Mouse (Mus musculus) erythroblast, embryonic 14.5 days (primary cell): ENCODE measurements around the gene Myh10. TPM values are rescaled to one million over a fixed set of nuclear protein-coding genes. Genes with fewer than 3 reads are reported as not detected.
"Not testable (repeated sequence)": the region's sequence is repeated elsewhere in the genome, so short reads cannot be mapped to it uniquely, and the experiment has no call there.

Experiments
- H3K27me3 ChIP-seq: 2 replicates; pipeline ENCODE4 v1.6.1; 2012; ENCODE audit warnings: inconsistent platforms; ENCODE audit not compliant: control insufficient read depth
- H3K36me3 ChIP-seq: 2 replicates; pipeline ENCODE4 v1.6.1; 2012; ENCODE audit warnings: mild to moderate bottlenecking, inconsistent platforms; ENCODE audit not compliant: control insufficient read depth
- H3K4me1 ChIP-seq: 2 replicates; pipeline ENCODE4 v1.6.1; 2012; ENCODE audit warnings: inconsistent platforms; ENCODE audit not compliant: control insufficient read depth
- H3K4me3 ChIP-seq: replicated peaks from 2 replicates; pipeline ENCODE3; 2012; ENCODE audit warnings: moderate library complexity, mild to moderate bottlenecking, inconsistent platforms
- H3K9me3 ChIP-seq: 2 replicates; pipeline ENCODE4 v1.6.1; 2012; ENCODE audit warnings: low read length, inconsistent platforms, mixed read lengths; ENCODE audit not compliant: control insufficient read depth
- GATA1 ChIP-seq: IDR thresholded peaks from 2 replicates; pipeline ENCODE4 v1.6.1; 2012; ENCODE audit warnings: low read length, inconsistent platforms, mixed read lengths
- TAL1 ChIP-seq: IDR thresholded peaks from 3 replicates; pipeline ENCODE4 v1.6.1; 2012; ENCODE audit warnings: low read length, inconsistent platforms, mixed read lengths
- polyA plus RNA-seq: library from polyadenylated mRNA; stranded (reverse); fragments of >175 nt; gene quantifications from 2 replicates; pipeline ENCODE4 v1.2.3, GENCODE M21; 2012

Gene Myh10
- polyA plus RNA-seq, 1 experiment: 7.7 TPM

GRCm38 (mm10) chr11:68805148-68805547, 113.8 kb downstream of the Myh10 start:
- Histone ChIP-seq H3K4me1 (no peaks in the 10 kb centered on the region), H3K9me3 (no peaks in the 10 kb centered on the region), H3K36me3 (peaks cover 98% of the 10 kb centered on the region), H3K27me3 (no peaks in the 10 kb centered on the region), H3K4me3 (no peak overlapping the region)
- no peak for TF ChIP-seq TAL1
- no peak for TF ChIP-seq GATA1

GRCm38 (mm10) chr11:68807787-68808186, 116.4 kb downstream of the Myh10 start:
- no peaks in the 10 kb centered on the region for H3K27me3 ChIP-seq
- no peaks in the 10 kb centered on the region for H3K9me3 ChIP-seq
- H3K36me3 ChIP-seq: peaks cover 96% of the 10 kb centered on the region
- H3K4me1 ChIP-seq: no peaks in the 10 kb centered on the region
- TF ChIP-seq TAL1 (no peak), GATA1 (no peak)
- no peak overlapping the region for H3K4me3 ChIP-seq

GRCm38 (mm10) chr11:68811881-68812577, 120.7 kb downstream of the Myh10 start:
- Histone ChIP-seq H3K36me3 (peaks cover 96% of the 10 kb centered on the region), H3K9me3 (no peaks in the 10 kb centered on the region)
- TF ChIP-seq GATA1: no peak
- no peak for TF ChIP-seq TAL1

GRCm38 (mm10) chr11:68818416-68818815, 127.1 kb downstream of the Myh10 start:
- peaks cover 92% of the 10 kb centered on the region for H3K36me3 ChIP-seq
- H3K27me3 ChIP-seq: no peaks in the 10 kb centered on the region
- no peak overlapping the region for H3K4me3 ChIP-seq
- no peaks in the 10 kb centered on the region for H3K9me3 ChIP-seq
- H3K4me1 ChIP-seq: no peaks in the 10 kb centered on the region
- TF ChIP-seq GATA1: no peak
- no peak for TF ChIP-seq TAL1

More at GRCm38 (mm10) chr11:68811881-68812577, 120.7 kb downstream of the Myh10 start:
- no peaks in the 10 kb centered on the region for H3K27me3 ChIP-seq
- H3K4me3 ChIP-seq: no peak overlapping the region
- H3K4me1 ChIP-seq: no peaks in the 10 kb centered on the region

GRCm38 (mm10) chr11:68819226-68819805, 128.0 kb downstream of the Myh10 start:
- Histone ChIP-seq H3K27me3 (no peaks in the 10 kb centered on the region), H3K36me3 (peaks cover 93% of the 10 kb centered on the region), H3K4me3 (no peak overlapping the region), H3K9me3 (no peaks in the 10 kb centered on the region), H3K4me1 (no peaks in the 10 kb centered on the region)
- TF ChIP-seq GATA1 (no peak), TAL1 (no peak)

- H3K27me3 ChIP-seq: no peaks in the 10 kb centered on the region
- no peak for TF ChIP-seq GATA1
- TF ChIP-seq TAL1: no peak
- H3K36me3 ChIP-seq: peaks cover 90% of the 10 kb centered on the region
Observed at GRCm38 (mm10) chr11:68822326-68822725, 131.0 kb downstream of the Myh10 start.

GRCm38 (mm10) chr11:68826735-68827134, 135.4 kb downstream of the Myh10 start:
- peaks cover 86% of the 10 kb centered on the region for H3K36me3 ChIP-seq
- H3K4me3 ChIP-seq: no peak overlapping the region

More at GRCm38 (mm10) chr11:68822326-68822725, 131.0 kb downstream of the Myh10 start:
- Histone ChIP-seq H3K4me3 (no peak overlapping the region), H3K4me1 (peaks cover 1% of the 10 kb centered on the region; the same call in 1 of the 2 replicates), H3K9me3 (no peaks in the 10 kb centered on the region)

GRCm38 (mm10) chr11:68831580-68831979, 140.2 kb downstream of the Myh10 start:
- H3K36me3 ChIP-seq: peaks cover 94% of the 10 kb centered on the region
- not testable (repeated sequence) for H3K4me1 ChIP-seq, H3K27me3 ChIP-seq, H3K4me3 ChIP-seq, H3K9me3 ChIP-seq

More at GRCm38 (mm10) chr11:68826735-68827134, 135.4 kb downstream of the Myh10 start:
- Histone ChIP-seq H3K27me3 (no peaks in the 10 kb centered on the region), H3K9me3 (no peaks in the 10 kb centered on the region), H3K4me1 (peaks cover 5% of the 10 kb centered on the region)
- TF ChIP-seq GATA1: no peak
- TF ChIP-seq TAL1: no peak

- TF ChIP-seq GATA1 (no peak), TAL1 (no peak)
- H3K4me3 ChIP-seq: no peak overlapping the region
- H3K36me3 ChIP-seq: peaks cover 88% of the 10 kb centered on the region
- H3K4me1 ChIP-seq: peaks cover 8% of the 10 kb centered on the region
- H3K27me3 ChIP-seq: no peaks in the 10 kb centered on the region
- H3K9me3 ChIP-seq: no peaks in the 10 kb centered on the region
Observed at GRCm38 (mm10) chr11:68832793-68833192, 141.4 kb downstream of the Myh10 start.
